ENCODE assay signal across 18 mouse cellular contexts in genomic region chr8:46761454-46761853, GRCm38 (mm10). TPM values are rescaled to one million over a fixed set of nuclear protein-coding genes. Genes with fewer than 3 reads are reported as not detected.
DNase-seq lines count a peak whose midpoint lies in the region; ATAC-seq and TF ChIP-seq lines count a peak whose summit lies in the region.
"Had no signal": no experiment of that assay in that cellular context is flagged by ENCODE, and none has a peak within 500 bp of the region (broad histone marks: within the 10 kb centered on the region; RNA-seq: fewer than 3 reads in every experiment).

No protein-coding gene starts in this region.

- H3K4me1 ChIP-seq in liver, postnatal 0 days (ENCODE audit: insufficient read depth) = peaks cover 35% of the 10 kb centered on the region
- H3K4me1 ChIP-seq in liver, embryonic 11.5 days (replicated peaks; ENCODE audit: control insufficient read depth, insufficient read depth, low read length) = peaks cover 41% of the 10 kb centered on the region
- H3K4me1 ChIP-seq in intestine, embryonic 16.5 days (ENCODE audit: control insufficient read depth, insufficient read depth, low read length) = peaks cover 24% of the 10 kb centered on the region
- H3K4me1 ChIP-seq: embryonic facial prominence, embryonic 10.5 days; forebrain, embryonic 15.5 days; hindbrain, embryonic 15.5 days had no signal

- H3K27ac ChIP-seq in gastrocnemius, adult 2 months = peak overlapping the region; percentile 55; the same call in 1 of the 2 replicates
- no peak overlapping the region for H3K27ac ChIP-seq in liver, postnatal 0 days (ENCODE audit: low read depth)
- H3K27ac ChIP-seq in liver, embryonic 11.5 days (ENCODE audit: low read depth, low read length) = no peak overlapping the region
- H3K27ac ChIP-seq in intestine, embryonic 16.5 days (ENCODE audit: low read length) = peak overlapping the region; percentile 78
- no peak overlapping the region for H3K27ac ChIP-seq in left cerebral cortex, adult 2 months
- H3K27ac ChIP-seq: embryonic facial prominence, embryonic 10.5 days; forebrain, embryonic 15.5 days; heart, embryonic 13.5 days; hindbrain, embryonic 15.5 days had no signal

- intact Hi-C loops in gastrocnemius, adult 2 months (cut with DNase I) = no loop called here
- intact Hi-C loops in left cerebral cortex, adult 2 months (cut with DNase I) = no loop called here

- no peak for TF ChIP-seq CTCF in gastrocnemius, adult 2 months (IDR thresholded peaks at IDR 0.05)
- no peak for TF ChIP-seq CTCF in liver, postnatal 0 days (IDR thresholded peaks at IDR 0.05; ENCODE audit: low read depth)
- TF ChIP-seq CTCF in left cerebral cortex, adult 2 months (IDR thresholded peaks at IDR 0.05) = no peak

- H3K9me3 ChIP-seq in liver, postnatal 0 days (ENCODE audit: low read length) = no peaks in the 10 kb centered on the region
- no peaks in the 10 kb centered on the region for H3K9me3 ChIP-seq in liver, embryonic 11.5 days (ENCODE audit: control insufficient read depth, low read length)
- H3K9me3 ChIP-seq in intestine, embryonic 16.5 days (ENCODE audit: control insufficient read depth, low read length) = no peaks in the 10 kb centered on the region
- H3K9me3 ChIP-seq: embryonic facial prominence, embryonic 10.5 days; forebrain, embryonic 15.5 days; heart, embryonic 13.5 days; hindbrain, embryonic 15.5 days had no signal

- 62% methylated on average over 6 of the region's 6 CpGs for WGBS in liver, postnatal 0 days (ENCODE audit: insufficient replicate concordance)
- 77% methylated on average over 6 of the region's 6 CpGs for WGBS in liver, embryonic 11.5 days
- 67% methylated on average over 6 of the region's 6 CpGs for WGBS in intestine, embryonic 16.5 days

- H3K27me3 ChIP-seq in liver, postnatal 0 days (ENCODE audit: insufficient read depth, low read length) = no peaks in the 10 kb centered on the region
- H3K27me3 ChIP-seq in liver, embryonic 11.5 days (replicated peaks; ENCODE audit: control insufficient read depth, insufficient read depth, low read length) = no peaks in the 10 kb centered on the region
- no peaks in the 10 kb centered on the region for H3K27me3 ChIP-seq in intestine, embryonic 16.5 days (replicated peaks; ENCODE audit: control insufficient read depth, insufficient read depth, low read length)
- H3K27me3 ChIP-seq: forebrain, embryonic 15.5 days; heart, embryonic 13.5 days; hindbrain, embryonic 15.5 days had no signal

- 0 out of 2 replicates have a peak overlapping the region, but pooled peaks have one; percentile 4 for H3K4me2 ChIP-seq in liver, postnatal 0 days (ENCODE audit: low read depth, low read length)
- H3K4me2 ChIP-seq in liver, embryonic 11.5 days = no peak overlapping the region
- 0 out of 2 replicates have a peak overlapping the region, but pooled peaks have one; percentile 4 for H3K4me2 ChIP-seq in intestine, embryonic 16.5 days (ENCODE audit: low read depth, low read length)
- H3K4me2 ChIP-seq: forebrain, embryonic 15.5 days; heart, embryonic 13.5 days; hindbrain, embryonic 15.5 days had no signal

- no peak for ATAC-seq in liver, postnatal 0 days
- no peak for ATAC-seq in liver, embryonic 11.5 days (replicated peaks; ENCODE audit: low FRiP score)
- ATAC-seq in intestine, embryonic 16.5 days = peak; percentile 36; the same call in 1 of the 2 replicates
- ATAC-seq: forebrain, embryonic 15.5 days had no signal

- H3K4me3 ChIP-seq in gastrocnemius, adult 2 months = no peak overlapping the region
- no peak overlapping the region for H3K4me3 ChIP-seq in liver, postnatal 0 days (ENCODE audit: low read depth, low read length)
- H3K4me3 ChIP-seq in liver, embryonic 11.5 days (ENCODE audit: low read depth, low read length) = no peak overlapping the region
- H3K4me3 ChIP-seq in intestine, embryonic 16.5 days (ENCODE audit: low read length) = no peak overlapping the region
- no peak overlapping the region for H3K4me3 ChIP-seq in left cerebral cortex, adult 2 months
- H3K4me3 ChIP-seq: embryonic facial prominence, embryonic 10.5 days; forebrain, embryonic 15.5 days; heart, embryonic 13.5 days; hindbrain, embryonic 15.5 days had no signal

- H3K36me3 ChIP-seq in liver, postnatal 0 days (replicated peaks; ENCODE audit: insufficient read depth, low read length) = peaks cover 15% of the 10 kb centered on the region; the same call in 1 of the 2 replicates
- H3K36me3 ChIP-seq in liver, embryonic 11.5 days (ENCODE audit: control insufficient read depth, insufficient read depth, low read length) = peaks cover 2% of the 10 kb centered on the region
- H3K36me3 ChIP-seq in intestine, embryonic 16.5 days (ENCODE audit: control insufficient read depth, insufficient read depth, low read length) = no peaks in the 10 kb centered on the region
- H3K36me3 ChIP-seq: forebrain, embryonic 15.5 days; hindbrain, embryonic 15.5 days had no signal

- no peak for TF ChIP-seq EP300 in liver, postnatal 0 days (IDR thresholded peaks at IDR 0.05; ENCODE audit: low read depth)

- DNase-seq in gastrocnemius, adult 2 months = no peak
- DNase-seq in gastrocnemius, postnatal 10 days = no peak
- no peak for DNase-seq in liver, postnatal 0 days
- DNase-seq in liver, embryonic 11.5 days (ENCODE audit: low spot score) = no peak
- peak; percentile 79 for DNase-seq in Muller cell, postnatal 12 days (ENCODE audit: inconsistent ontology term)
- DNase-seq in left cerebral cortex, adult 2 months (ENCODE audit: extremely low spot score in 1 of 2, low spot score in 2 of 2) = no peak
- DNase-seq in adrenal gland, postnatal 25 days = no peak
- DNase-seq: adrenal gland, postnatal 10 days; cerebellum, adult 11-12 months; cerebellum, adult 9-10 months; cerebellum, postnatal 36 days; gastrocnemius, postnatal 14 days; heart, postnatal 36 days had no signal

- no peak overlapping the region for H3K9ac ChIP-seq in liver, postnatal 0 days (replicated peaks)
- no peak overlapping the region for H3K9ac ChIP-seq in liver, embryonic 11.5 days (ENCODE audit: low read depth, low read length)
- H3K9ac ChIP-seq in intestine, embryonic 16.5 days (ENCODE audit: low read depth, low read length) = no peak overlapping the region
- H3K9ac ChIP-seq: forebrain, embryonic 15.5 days; heart, embryonic 13.5 days; hindbrain, embryonic 15.5 days had no signal

RNA-seq across cellular contexts. Expression of gene Irf2, which starts 21.9 kb away (rescaled TPM):
- total RNA-seq in gastrocnemius, adult 2 months (2021) = 10 to 100 TPM; 40.0 to 41.8 TPM
- total RNA-seq in gastrocnemius, postnatal 10 days (2021) = 10 to 100 TPM; 25.2 to 44.4 TPM
- 23.1 and 24.3 TPM in 2 replicates for polyA plus RNA-seq in liver, postnatal 0 days (2015; fragmentation: Nextera tagmentation; extraction: Ambion mirVana)
- polyA plus RNA-seq in liver, embryonic 11.5 days (2014; fragmentation: Nextera tagmentation; extraction: Ambion mirVana) = 17.7 and 19.7 TPM in 2 replicates
- 23.4 and 29.0 TPM in 2 replicates for polyA plus RNA-seq in intestine, embryonic 16.5 days (2015; fragmentation: Nextera tagmentation; extraction: Ambion mirVana)
- total RNA-seq in left cerebral cortex, adult 2 months (2021) = 10 to 100 TPM; 70.7 to 79.6 TPM
- total RNA-seq in adrenal gland, postnatal 25 days (2021) = 61.4 and 72.7 TPM in 2 replicates

Comparison
In these comparisons a context has a peak if more than half of its experiments do, and no peak if none do; other contexts are left out.
1. H3K27ac ChIP-seq: peak in gastrocnemius, adult 2 months (single experiment) and intestine, embryonic 16.5 days (single experiment); none in liver, postnatal 0 days (single experiment), liver, embryonic 11.5 days (single experiment) and left cerebral cortex, adult 2 months (single experiment).